Mouse (Mus musculus): ENCODE data around the gene Wdr20.
"Not testable (repeated sequence)": the region's sequence is repeated elsewhere in the genome, so short reads cannot be mapped to it uniquely, and the experiment has no call there.

Wdr20 gene

DNA sequence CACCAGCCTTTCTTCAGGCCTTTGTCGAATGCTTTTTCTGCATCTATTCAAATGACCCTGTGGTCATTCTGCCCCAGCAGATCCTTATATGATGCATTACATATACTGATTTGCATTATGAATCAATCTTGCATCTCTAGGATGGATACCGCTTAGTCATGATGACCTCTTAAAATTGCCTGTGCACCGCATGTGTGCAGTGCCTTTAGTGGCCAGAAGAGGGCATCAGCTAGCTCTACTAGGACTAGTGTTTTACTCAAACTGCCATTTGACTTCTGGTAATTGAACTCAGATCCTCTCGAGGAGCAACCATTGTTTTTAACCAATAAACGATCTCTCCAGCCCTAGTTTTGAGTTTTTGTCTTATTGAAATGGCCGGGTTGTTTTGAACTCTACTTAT is 24.0 kb upstream of the Wdr20 start:
- no peak for DNase-seq (ENCODE audit: low spot score in 2 of 2)

DNA sequence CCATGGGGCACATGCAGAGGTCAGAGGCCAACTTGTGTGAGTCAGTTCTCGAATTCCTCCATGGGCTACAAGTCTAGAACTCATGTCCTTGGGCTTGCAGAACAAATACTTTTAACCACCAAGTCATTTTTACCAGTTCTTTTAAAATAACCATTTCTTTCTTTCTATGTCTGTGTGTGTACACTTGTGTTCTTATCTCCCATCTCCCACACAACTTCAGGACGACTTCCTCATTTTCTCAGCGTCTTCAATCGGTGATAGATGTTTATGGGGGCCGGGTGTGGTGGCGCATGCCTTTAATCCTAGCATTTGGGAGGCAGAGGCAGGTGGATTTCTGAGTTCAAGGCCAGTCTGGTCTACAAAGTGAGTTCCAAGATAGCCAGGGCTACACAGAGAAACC is 23.5 kb upstream of the Wdr20 start:
- DNase-seq (ENCODE audit: low spot score in 2 of 2), result no peak

GRCm38 (mm10) chr12:110716004-110716403 is 21.7 kb upstream of the Wdr20 start:
- DNase-seq (ENCODE audit: low spot score in 2 of 2), result no peak

DNA sequence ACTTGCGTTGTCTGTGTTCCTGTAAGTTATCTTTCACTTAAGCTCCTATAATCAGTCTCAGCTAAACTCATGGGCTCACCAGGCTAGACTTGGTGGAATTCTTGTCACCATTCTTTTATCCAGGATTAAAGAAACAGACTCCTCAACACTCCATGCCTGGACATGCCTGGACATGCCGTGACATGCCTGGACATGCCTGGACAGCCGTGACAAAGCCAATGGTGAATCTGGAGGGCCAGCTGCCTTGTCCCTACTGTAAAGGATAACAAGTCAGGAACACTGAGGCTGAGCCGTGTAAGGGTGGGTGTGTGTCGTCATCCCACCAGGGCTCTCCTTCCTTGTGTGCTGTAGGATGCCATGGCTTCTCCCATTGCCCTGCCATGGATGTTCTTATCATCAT is 12.7 kb upstream of the Wdr20 start:
- no peak for DNase-seq (ENCODE audit: low spot score in 2 of 2)

- no peak for DNase-seq (ENCODE audit: low spot score in 2 of 2)
Measured at GRCm38 (mm10) chr12:110725489-110725888, 12.3 kb upstream of the Wdr20 start.

GRCm38 (mm10) chr12:110726428-110726827 is 11.3 kb upstream of the Wdr20 start:
- DNase-seq (ENCODE audit: low spot score in 2 of 2), result no peak

GRCm38 (mm10) chr12:110733254-110733653 is 4.5 kb upstream of the Wdr20 start:
- DNase-seq (ENCODE audit: low spot score in 2 of 2), result not testable (repeated sequence)

DNA sequence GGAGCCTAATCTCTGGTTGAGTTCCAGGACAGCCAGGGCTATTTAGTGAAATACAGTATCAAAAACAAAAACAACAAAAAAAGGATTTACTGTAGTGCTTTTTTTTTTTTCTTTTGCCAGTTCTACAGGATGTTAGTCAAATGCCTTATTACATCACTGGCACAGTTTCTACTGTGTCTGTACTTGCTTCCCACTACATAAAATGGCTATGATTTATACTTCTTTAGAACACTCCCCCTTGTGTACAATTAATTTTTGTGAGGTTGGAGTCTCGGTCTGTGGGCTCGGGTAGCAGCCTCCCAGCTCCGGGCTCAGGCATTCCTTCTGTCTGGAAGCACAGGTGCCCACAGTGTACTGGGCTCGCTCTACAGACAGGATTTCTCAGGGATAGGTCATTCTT is 1.1 kb upstream of the Wdr20 start:
- DNase-seq (ENCODE audit: low spot score in 2 of 2), result no peak

DNA sequence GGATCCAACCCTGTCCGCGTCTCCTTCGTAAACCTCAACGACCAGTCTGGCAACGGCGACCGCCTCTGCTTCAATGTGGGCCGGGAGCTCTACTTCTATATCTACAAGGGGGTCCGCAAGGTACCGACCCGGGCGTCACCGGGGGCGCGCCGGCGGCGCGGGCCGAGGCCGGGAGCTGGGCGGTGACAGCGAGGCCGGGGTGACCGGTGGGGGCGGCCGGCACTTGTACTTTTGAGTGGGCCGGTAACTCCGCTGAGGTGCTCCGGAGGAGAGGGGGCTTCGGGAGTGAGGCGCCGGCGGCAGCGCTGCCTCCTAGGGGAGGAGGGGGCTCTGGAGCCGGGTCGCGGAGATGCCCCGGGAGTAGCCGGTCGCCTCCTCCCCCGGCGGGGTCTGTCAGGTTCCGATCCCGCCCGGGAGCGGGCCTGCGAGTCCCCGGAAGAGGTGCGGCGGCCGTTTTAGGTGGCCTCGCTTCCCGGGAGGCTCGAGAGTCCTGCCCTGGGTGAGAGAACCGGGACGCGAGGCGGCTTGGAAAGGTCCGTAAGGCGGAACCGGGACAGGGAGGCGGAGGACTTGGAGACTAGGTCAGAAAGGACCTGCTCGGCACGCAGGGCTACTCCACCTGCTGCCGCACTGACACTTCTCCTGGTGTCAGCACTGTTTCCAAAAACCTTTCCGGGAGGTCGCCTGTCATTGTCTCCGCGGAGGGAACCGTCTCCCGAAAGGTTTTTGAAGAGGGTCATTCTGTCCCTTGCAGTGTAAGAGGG is 596 bp downstream of the Wdr20 start:
- no peak for DNase-seq (ENCODE audit: low spot score in 2 of 2)

DNA sequence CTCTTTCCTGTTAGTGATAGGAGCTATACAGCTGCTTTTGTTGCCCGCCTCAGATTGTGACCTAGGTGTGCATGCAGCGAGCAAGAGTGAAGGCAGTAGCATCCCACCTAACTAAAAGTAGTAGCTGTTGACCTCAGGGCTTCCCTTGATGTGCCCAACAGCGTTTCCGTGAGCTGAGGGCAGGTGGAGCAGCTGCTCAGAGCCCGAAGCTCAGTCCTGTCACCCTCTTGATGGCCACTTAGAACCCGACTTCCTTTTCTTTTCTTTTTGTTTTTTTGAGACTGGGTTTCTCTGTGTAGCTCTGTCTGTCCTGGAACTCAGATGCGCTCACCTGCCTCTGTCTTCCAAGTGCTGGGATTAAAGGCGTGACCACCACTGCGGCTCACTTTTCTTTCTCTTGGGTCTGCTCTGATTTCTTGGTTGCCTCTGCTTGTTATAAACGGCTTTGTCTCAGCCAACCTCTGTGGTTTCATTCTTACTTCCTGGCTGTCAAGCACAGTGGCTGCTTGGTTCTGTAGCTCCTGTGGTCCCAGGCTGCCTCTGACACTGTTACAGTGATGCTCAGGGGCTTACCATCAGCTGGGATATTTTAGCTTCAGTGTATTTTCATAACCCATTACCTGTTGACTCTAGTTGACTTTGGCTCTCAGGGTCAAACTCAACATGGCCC is 13.2 kb downstream of the Wdr20 start:
- no peak for DNase-seq (ENCODE audit: low spot score in 2 of 2)

- no peak for DNase-seq (ENCODE audit: low spot score in 2 of 2)
Measured at GRCm38 (mm10) chr12:110752703-110753102, 15.0 kb downstream of the Wdr20 start.

GRCm38 (mm10) chr12:110753976-110754375 is 16.2 kb downstream of the Wdr20 start:
- no peak for DNase-seq (ENCODE audit: low spot score in 2 of 2)

DNA sequence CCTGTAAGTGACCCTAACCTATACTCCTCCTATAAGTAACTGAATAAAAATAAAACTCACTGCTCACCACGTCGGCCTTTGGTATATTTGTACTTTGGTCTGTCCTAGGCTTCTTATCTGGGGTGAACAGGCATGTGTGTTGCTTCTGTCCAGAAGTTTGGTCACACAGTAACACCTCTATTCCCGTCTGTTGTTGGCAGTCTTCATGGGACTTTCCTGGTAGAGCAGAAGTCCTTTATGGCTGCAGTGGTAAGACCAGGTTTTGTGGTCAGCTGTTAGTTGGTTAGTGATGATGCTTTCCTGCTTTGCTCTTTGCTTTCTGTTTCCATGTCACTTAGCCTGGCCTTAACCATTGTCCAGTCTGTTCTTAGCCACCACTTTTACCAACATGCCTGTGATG is 19.4 kb downstream of the Wdr20 start:
- no peak for DNase-seq (ENCODE audit: low spot score in 2 of 2)

- no peak for DNase-seq (ENCODE audit: low spot score in 2 of 2)
Measured at GRCm38 (mm10) chr12:110758932-110759331, 21.2 kb downstream of the Wdr20 start.

DNA sequence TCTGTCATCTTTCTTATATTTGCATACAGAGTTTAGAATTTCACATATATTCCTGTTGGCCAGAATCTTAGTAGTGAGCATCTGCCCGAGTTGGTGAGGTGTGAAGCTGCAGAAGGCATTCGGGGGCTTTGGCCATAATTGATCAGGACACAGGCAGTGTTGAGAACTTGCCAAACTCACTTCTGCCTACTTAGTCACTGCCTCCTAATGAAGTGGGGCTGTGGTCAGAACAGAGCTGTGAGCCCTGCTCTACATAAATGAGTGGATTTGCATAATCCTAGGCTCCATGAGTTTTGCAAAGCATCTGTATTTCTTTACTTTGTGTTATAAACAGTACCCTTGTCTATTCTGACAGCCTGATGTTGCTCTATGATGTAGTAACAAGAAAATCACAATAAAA is 24.6 kb downstream of the Wdr20 start:
- no peak for DNase-seq (ENCODE audit: low spot score in 2 of 2)

DNA sequence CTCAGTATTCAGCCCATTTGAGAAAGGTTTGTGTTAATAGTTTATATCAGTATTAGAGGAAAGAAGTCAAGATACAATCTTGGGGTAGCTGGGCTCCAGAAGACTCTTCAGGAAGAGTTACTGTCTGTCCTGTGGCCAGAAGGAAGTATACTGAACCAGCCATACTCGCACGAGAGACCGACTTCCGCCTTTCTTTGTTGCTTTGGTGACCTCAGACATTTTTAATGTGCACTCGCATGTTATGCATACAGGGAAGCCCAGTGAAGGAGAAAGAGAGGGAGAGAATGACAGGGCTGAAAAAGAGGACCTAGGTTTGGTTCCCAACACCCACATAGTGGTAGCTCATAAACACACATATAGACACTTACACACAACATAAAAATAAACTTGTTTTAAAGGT is 26.8 kb downstream of the Wdr20 start:
- no peak for DNase-seq (ENCODE audit: low spot score in 2 of 2)

DNA sequence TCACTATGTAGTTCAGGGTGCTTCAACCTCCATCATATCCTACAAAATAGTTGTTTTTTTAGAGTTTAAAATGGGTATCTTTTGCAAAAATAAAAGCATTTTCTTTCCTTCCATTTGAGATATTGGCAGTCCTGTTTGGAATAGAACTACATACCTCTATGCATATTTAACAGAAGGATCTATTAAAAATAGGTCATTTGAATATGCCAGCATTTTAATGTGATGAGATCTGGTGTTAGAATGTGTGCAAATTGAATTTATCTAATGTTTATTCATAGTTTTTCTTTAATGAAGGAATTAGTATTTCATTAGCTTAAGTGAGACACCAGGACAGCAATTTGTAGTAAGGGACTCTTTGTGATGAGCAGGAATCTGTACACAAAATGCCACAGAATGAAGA is 30.8 kb downstream of the Wdr20 start:
- no peak for DNase-seq (ENCODE audit: low spot score in 2 of 2)

DNA sequence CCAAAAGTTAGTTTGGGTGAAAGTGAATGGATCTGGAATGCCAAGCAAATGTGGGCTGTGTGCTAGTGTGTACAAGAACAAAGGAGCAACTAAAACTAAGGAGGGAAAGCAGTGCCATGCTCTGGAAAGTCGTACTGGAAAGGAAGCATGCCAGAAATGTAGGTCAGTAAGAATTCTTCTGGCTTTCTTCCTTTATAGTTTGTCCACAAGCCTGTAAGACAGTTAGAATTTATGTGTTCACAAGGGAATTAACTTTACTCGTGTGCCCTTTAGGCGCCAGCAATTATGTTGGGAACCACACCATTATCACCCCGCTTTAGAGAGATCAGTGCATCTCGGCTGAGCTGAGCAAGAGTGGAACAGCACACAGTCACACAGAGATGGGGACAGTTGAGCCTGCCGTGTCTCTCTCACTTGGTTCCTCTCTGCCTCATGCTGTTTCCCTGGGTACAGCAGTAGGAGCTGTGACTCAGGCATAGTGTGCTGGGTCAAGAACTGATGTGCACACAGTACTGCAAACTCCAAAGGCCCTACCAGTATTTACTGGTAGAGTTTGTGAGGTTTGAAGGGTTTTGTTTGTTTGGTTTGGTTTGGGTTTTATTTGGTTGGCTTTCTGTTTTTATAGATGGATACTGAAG is 32.0 kb downstream of the Wdr20 start:
- DNase-seq (ENCODE audit: low spot score in 2 of 2), result no peak

GRCm38 (mm10) chr12:110770479-110771247 is 32.9 kb downstream of the Wdr20 start:
- no peak for DNase-seq (ENCODE audit: low spot score in 2 of 2)

DNA sequence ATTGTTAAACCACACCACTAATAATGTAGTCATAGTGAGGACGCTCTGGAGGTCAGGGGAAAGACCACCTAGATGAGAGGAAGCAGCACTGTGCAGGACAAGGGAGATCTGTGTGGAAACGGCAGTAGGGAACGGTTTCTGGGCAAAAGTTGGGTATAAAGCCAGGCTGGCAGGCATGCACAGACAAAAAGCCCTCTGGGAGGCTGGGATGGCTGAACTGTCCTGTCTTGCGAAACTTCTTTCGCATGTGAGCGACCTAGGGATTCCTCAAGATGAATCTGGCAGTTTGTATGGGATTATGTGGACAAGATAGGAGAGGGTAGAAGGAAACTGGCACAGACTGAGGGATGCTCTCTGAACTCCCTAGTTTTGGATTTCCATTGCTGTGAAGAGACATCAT is 34.2 kb downstream of the Wdr20 start:
- DNase-seq (ENCODE audit: low spot score in 2 of 2), result no peak

GRCm38 (mm10) chr12:110775628-110776426 is 38.1 kb downstream of the Wdr20 start:
- no peak for DNase-seq (ENCODE audit: low spot score in 2 of 2)
